Mouse (Mus musculus): ENCODE results near the gene Ddn.

DNA sequence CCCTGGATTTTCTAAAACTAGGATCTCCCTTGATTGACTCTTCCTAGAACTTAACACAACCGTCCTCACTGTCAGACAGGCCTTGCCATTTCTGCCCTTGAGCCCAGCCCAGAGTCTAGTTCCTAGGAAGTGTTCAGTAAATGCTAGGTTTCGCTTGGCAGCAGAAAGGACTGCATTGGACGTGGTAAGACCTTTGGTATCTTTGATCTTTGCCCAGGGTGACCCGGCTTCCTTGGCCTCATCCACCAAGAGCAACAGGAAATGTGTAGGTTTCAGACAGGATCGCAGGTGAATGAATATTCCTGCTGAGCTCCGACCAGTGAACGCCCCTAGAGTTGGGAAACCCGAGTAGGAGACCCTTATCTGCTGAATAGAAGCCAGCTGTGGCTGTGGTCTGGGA, 6.4 kb downstream of the Ddn start:
- peak; percentile 20; the same call in 1 of the 2 replicates for TF ChIP-seq POLR2A (IDR thresholded peaks at IDR 0.05; ENCODE audit: low read depth, low read length)
- no peak for TF ChIP-seq CTCF (IDR thresholded peaks at IDR 0.05; ENCODE audit: extremely low read depth, insufficient read length, insufficient replicate concordance, low read depth, low read length)
